Mouse (Mus musculus): ENCODE measurements at regions not wholly inside any gene's neighbourhood (a gene's known extent, or its start where the extent isn't known, plus 50 kb on each side); places are given as distances from the start of the nearest gene placed in this dataset.
A peak's percentile ranks its signal among the peaks of the same experiment; 100 is the strongest.
"Not testable (repeated sequence)": the region's sequence is repeated elsewhere in the genome, so short reads cannot be mapped to it uniquely, and the experiment has no call there.

DNA sequence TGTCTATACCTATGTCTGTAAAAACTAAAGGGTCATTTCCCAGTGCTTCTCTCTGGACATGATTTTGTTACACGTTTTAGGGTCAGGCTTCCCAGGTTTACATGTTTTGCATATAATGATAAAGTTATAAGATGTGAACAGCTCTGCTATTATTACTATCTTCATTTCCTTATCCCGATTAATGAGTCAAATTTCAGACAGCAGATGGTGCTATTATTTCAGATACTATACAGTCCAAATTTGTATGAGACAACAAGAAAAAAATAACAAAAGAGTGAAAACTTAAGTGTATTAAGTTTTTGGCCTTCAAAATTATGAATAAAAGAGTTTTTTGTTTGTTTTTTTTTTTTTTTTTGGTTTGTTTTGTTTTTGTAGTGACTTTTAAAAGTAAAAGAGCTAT lies 922.9 kb upstream of the Ppp6c start:
- H3K9me3 ChIP-seq (ENCODE audit: control insufficient read depth, low read length), result no peaks in the 10 kb centered on the region
- H3K27ac ChIP-seq, result no peak overlapping the region
- WGBS, result 77% methylated on average over 2 of the region's 2 CpGs
- no peaks in the 10 kb centered on the region for H3K4me1 ChIP-seq (replicated peaks; ENCODE audit: control insufficient read depth, insufficient read depth, low read length)
- no peaks in the 10 kb centered on the region for H3K27me3 ChIP-seq (ENCODE audit: control insufficient read depth, insufficient read depth, low read length)
- H3K4me2 ChIP-seq (replicated peaks), result no peak overlapping the region
- H3K4me3 ChIP-seq (replicated peaks; ENCODE audit: low read length), result no peak overlapping the region
- DNase-seq (ENCODE audit: low spot score) (peak; percentile 50), ATAC-seq (ENCODE audit: low FRiP score) (no peak)
- H3K9ac ChIP-seq, result no peak overlapping the region
- no peaks in the 10 kb centered on the region for H3K36me3 ChIP-seq (replicated peaks; ENCODE audit: control insufficient read depth, insufficient read depth)

DNA sequence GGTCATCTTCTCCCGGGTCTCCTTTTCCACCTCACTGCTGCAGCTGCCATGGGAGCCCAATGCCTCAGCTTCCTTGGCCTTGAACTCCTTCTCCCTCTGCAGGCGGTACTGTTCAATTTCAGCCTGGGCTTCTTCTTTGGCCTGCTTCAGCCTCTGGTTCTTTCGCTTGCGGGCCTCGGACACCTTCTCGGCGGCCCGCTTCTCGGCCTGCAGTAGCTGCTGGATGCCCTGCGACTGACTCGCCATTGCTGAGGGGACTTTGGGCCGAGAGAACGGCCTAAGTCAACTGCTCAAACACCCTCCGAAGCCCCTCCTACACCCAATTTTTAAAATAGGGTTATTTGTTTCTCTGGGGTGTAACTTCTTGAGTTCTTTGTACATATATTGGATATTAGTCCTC lies 901.4 kb upstream of the Ppp6c start:
- not testable (repeated sequence) for H3K27me3 ChIP-seq (ENCODE audit: control insufficient read depth, insufficient read depth, low read length); H3K4me1 ChIP-seq (replicated peaks; ENCODE audit: control insufficient read depth, insufficient read depth, low read length); H3K9me3 ChIP-seq (ENCODE audit: control insufficient read depth, low read length); H3K36me3 ChIP-seq (replicated peaks; ENCODE audit: control insufficient read depth, insufficient read depth); H3K4me3 ChIP-seq (replicated peaks; ENCODE audit: low read length); H3K27ac ChIP-seq; DNase-seq (ENCODE audit: low spot score); ATAC-seq (ENCODE audit: low FRiP score); H3K9ac ChIP-seq; H3K4me2 ChIP-seq (replicated peaks)
- WGBS, result 93% methylated on average over 14 of the region's 14 CpGs

DNA sequence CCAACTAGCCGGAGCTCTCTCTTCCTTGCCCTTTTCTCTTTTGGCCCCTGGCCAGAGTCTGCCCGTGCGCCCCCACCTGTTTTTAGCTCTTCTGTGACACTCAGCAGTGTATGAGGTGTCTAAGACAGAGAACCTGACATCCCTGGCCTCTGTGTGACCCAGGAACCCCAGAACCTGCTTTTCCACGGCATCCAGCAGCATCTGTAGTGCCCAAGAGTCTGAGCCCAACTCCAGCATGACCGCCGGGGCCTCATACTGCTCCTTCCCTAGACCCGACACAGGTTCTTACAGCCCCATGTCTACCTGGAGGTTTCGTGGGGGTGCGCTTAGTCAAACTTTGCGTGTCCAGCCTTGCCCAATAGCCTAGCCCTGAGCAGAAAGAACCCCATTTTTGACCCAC lies 892.9 kb upstream of the Ppp6c start:
- no peak overlapping the region for H3K4me3 ChIP-seq (replicated peaks; ENCODE audit: low read length)
- WGBS, result 87% methylated on average over 10 of the region's 10 CpGs
- H3K4me1 ChIP-seq (replicated peaks; ENCODE audit: control insufficient read depth, insufficient read depth, low read length), result no peaks in the 10 kb centered on the region
- H3K27ac ChIP-seq, result no peak overlapping the region
- no peaks in the 10 kb centered on the region for H3K36me3 ChIP-seq (replicated peaks; ENCODE audit: control insufficient read depth, insufficient read depth)
- H3K4me2 ChIP-seq (replicated peaks), result no peak overlapping the region
- no peak overlapping the region for H3K9ac ChIP-seq
- no peaks in the 10 kb centered on the region for H3K27me3 ChIP-seq (ENCODE audit: control insufficient read depth, insufficient read depth, low read length)
- DNase-seq (ENCODE audit: low spot score) (no peak), ATAC-seq (ENCODE audit: low FRiP score) (no peak)
- H3K9me3 ChIP-seq (ENCODE audit: control insufficient read depth, low read length), result no peaks in the 10 kb centered on the region

DNA sequence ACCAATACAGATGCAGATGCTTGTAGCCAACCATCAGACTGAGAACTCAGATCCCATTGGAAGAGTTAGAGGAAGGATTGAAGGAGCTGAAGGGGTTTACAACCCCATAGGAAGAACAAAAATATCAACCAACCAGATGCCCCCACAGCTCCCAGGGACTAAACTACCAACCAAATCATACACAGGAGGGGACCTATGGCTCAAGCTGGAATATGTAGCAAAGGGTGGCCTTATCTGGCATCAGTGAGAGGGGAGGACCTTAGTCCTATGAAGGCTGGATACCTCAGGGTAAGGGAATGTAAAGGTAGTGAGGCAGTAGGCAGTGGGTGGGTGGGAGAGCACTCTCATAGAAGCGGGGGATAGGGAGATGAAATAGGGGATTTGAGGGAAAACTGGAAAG lies 888.2 kb upstream of the Ppp6c start:
- no peak overlapping the region for H3K4me3 ChIP-seq (replicated peaks; ENCODE audit: low read length)

More for the DNA sequence above, 888.2 kb upstream of the Ppp6c start:
- Histone ChIP-seq H3K27ac (no peak overlapping the region), H3K4me2 (replicated peaks) (no peak overlapping the region), H3K9ac (no peak overlapping the region), H3K9me3 (ENCODE audit: control insufficient read depth, low read length) (no peaks in the 10 kb centered on the region), H3K27me3 (ENCODE audit: control insufficient read depth, insufficient read depth, low read length) (no peaks in the 10 kb centered on the region), H3K4me1 (replicated peaks; ENCODE audit: control insufficient read depth, insufficient read depth, low read length) (no peaks in the 10 kb centered on the region), H3K36me3 (replicated peaks; ENCODE audit: control insufficient read depth, insufficient read depth) (no peaks in the 10 kb centered on the region)
- DNase-seq (ENCODE audit: low spot score), result no peak
- no peak for ATAC-seq (ENCODE audit: low FRiP score)
- WGBS, result 78% methylated on average over 1 of the region's 1 CpGs
